Mouse (Mus musculus) CH12.LX (cell line): ENCODE results near the gene Bace1. TPM values are rescaled to one million over a fixed set of nuclear protein-coding genes. Genes with fewer than 3 reads are reported as not detected.

ENCODE experiments used
- DNase-seq: peaks from one replicate; pipeline ENCODE4 v3.0.0-alpha.2; 2013; ENCODE audit errors: extremely low read depth
- H3K27ac ChIP-seq: 2 replicates; pipeline ENCODE4 v1.5.1; 2012; ENCODE audit warnings: low read depth, mild to moderate bottlenecking, control low read depth, moderate library complexity; ENCODE audit not compliant: insufficient read depth
- H3K27me3 ChIP-seq: replicated peaks from 2 replicates; pipeline ENCODE3; 2012; ENCODE audit warnings: inconsistent platforms
- H3K36me3 ChIP-seq, 2 experiments: replicated peaks in 1 of 2; 2 replicates each; pipeline versions ENCODE3 to v1.6.1; 2012; ENCODE audit warnings: inconsistent platforms in 1 of 2, low read length in 1 of 2, mild to moderate bottlenecking in 1 of 2, mixed read lengths in 1 of 2, moderate library complexity in 1 of 2; ENCODE audit not compliant: control insufficient read depth in 1 of 2, insufficient read depth in 1 of 2
- H3K4me1 ChIP-seq, 2 experiments: 2 replicates each; pipeline ENCODE4 v1.6.1; 2012; ENCODE audit warnings: inconsistent platforms in 1 of 2, moderate library complexity in 1 of 2; ENCODE audit not compliant: insufficient read depth in 2 of 2, control insufficient read depth in 1 of 2
- H3K4me2 ChIP-seq: 2 replicates; pipeline ENCODE4 v1.6.1; 2012; ENCODE audit warnings: low read depth, mild to moderate bottlenecking, control low read depth; ENCODE audit not compliant: poor library complexity, insufficient read depth, severe bottlenecking
- H3K4me3 ChIP-seq, 3 experiments: fragments of 150-350 bp in 1 of 3; sonication (generic) in 1 of 3; replicated peaks in 1 of 3; 2 replicates each; pipeline versions ENCODE3 to v1.5.1; 2011 to 2012; ENCODE audit warnings: low read depth in 2 of 3, low read length in 2 of 3, mild to moderate bottlenecking in 2 of 3, moderate library complexity in 2 of 3, control low read depth in 1 of 3, improper control_type of control experiment in 1 of 3, inconsistent platforms in 1 of 3, mixed read lengths in 1 of 3; ENCODE audit not compliant: poor library complexity in 1 of 3
- H3K79me2 ChIP-seq: replicated peaks from 2 replicates; pipeline ENCODE4 v1.6.1; 2012; ENCODE audit warnings: mild to moderate bottlenecking, moderate library complexity; ENCODE audit not compliant: control insufficient read depth, poor library complexity, insufficient read depth, severe bottlenecking; ENCODE audit errors: extremely low read depth
- H3K9ac ChIP-seq: 2 replicates; pipeline ENCODE4 v1.6.1; 2012; ENCODE audit warnings: low read depth, mild to moderate bottlenecking, control low read depth, moderate library complexity; ENCODE audit not compliant: insufficient read depth
- H3K9me3 ChIP-seq: replicated peaks from 2 replicates; pipeline ENCODE3; 2012; ENCODE audit warnings: low read length, inconsistent platforms, mixed read lengths
- BHLHE40 ChIP-seq: IDR thresholded peaks from 2 replicates; pipeline ENCODE4 v1.6.1; 2011; ENCODE audit warnings: mild to moderate bottlenecking, low read depth, low read length, improper control_type of control experiment
- CHD1 ChIP-seq: IDR thresholded peaks from 2 replicates; pipeline ENCODE4 v1.6.1; 2012; ENCODE audit warnings: low read depth, low read length, improper control_type of control experiment, inconsistent platforms
- CHD2 ChIP-seq: IDR thresholded peaks from 2 replicates; pipeline ENCODE4 v1.6.1; 2011; ENCODE audit warnings: low read length, improper control_type of control experiment
- CTCF ChIP-seq, 2 experiments: IDR thresholded peaks in 1 of 2; conservative IDR thresholded peaks in 1 of 2; 2 replicates each; pipeline ENCODE4 v1.5.1; 2011 to 2012; ENCODE audit warnings: low read depth in 2 of 2, low read length in 2 of 2, improper control_type of control experiment in 1 of 2, inconsistent platforms in 1 of 2, mild to moderate bottlenecking in 1 of 2, moderate library complexity in 1 of 2
- ELF1 ChIP-seq: IDR thresholded peaks from 2 replicates; pipeline ENCODE4 v1.6.1; 2014; ENCODE audit warnings: low read depth, mild to moderate bottlenecking, inconsistent platforms, low read length, improper control_type of control experiment
- JUN ChIP-seq: IDR thresholded peaks from 2 replicates; pipeline ENCODE4 v1.6.1; 2011; ENCODE audit warnings: low read depth, mild to moderate bottlenecking, low read length, improper control_type of control experiment, moderate library complexity; ENCODE audit not compliant: insufficient read depth
- KAT2A ChIP-seq: IDR thresholded peaks from 2 replicates; pipeline ENCODE4 v1.6.1; 2012; ENCODE audit warnings: low read length, improper control_type of control experiment, inconsistent platforms; ENCODE audit not compliant: insufficient replicate concordance
- MAFK ChIP-seq: IDR thresholded peaks from 2 replicates; pipeline ENCODE4 v1.6.1; 2011; ENCODE audit warnings: low read length, improper control_type of control experiment; ENCODE audit not compliant: insufficient replicate concordance
- MAZ ChIP-seq: IDR thresholded peaks from 2 replicates; pipeline ENCODE4 v1.6.1; 2012; ENCODE audit warnings: low read depth, mild to moderate bottlenecking, inconsistent platforms, low read length, improper control_type of control experiment, moderate library complexity
- MEF2A ChIP-seq: IDR thresholded peaks from 2 replicates; pipeline ENCODE4 v1.6.1; 2014; ENCODE audit warnings: low read depth, mild to moderate bottlenecking, inconsistent platforms, low read length, improper control_type of control experiment, borderline replicate concordance
- MXI1 ChIP-seq: IDR thresholded peaks from 2 replicates; pipeline ENCODE4 v1.6.1; 2011; ENCODE audit warnings: mild to moderate bottlenecking, low read depth, low read length, improper control_type of control experiment
- NELFE ChIP-seq: IDR thresholded peaks from 2 replicates; pipeline ENCODE4 v1.6.1; 2011; ENCODE audit warnings: low read depth, low read length, improper control_type of control experiment
- NRF1 ChIP-seq: IDR thresholded peaks from 2 replicates; pipeline ENCODE4 v1.6.1; 2014; ENCODE audit warnings: low read depth, mild to moderate bottlenecking, inconsistent platforms, low read length, improper control_type of control experiment, moderate library complexity
- PAX5 ChIP-seq: IDR thresholded peaks from 2 replicates; pipeline ENCODE4 v1.6.1; 2012; ENCODE audit warnings: low read length, inconsistent platforms, mixed read lengths
- POLR2A ChIP-seq: IDR thresholded peaks from 2 replicates; pipeline ENCODE4 v1.6.1; 2011; ENCODE audit warnings: low read depth, mild to moderate bottlenecking, improper control_type of control experiment, low read length
- POLR2AphosphoS2 ChIP-seq: IDR thresholded peaks from 2 replicates; pipeline ENCODE4 v1.6.1; 2011; ENCODE audit warnings: low read depth, low read length, improper control_type of control experiment
- RAD21 ChIP-seq: IDR thresholded peaks from 2 replicates; pipeline ENCODE4 v1.6.1; 2011; ENCODE audit warnings: low read depth, mild to moderate bottlenecking, low read length, improper control_type of control experiment, moderate library complexity
- SIN3A ChIP-seq: IDR thresholded peaks from 2 replicates; pipeline ENCODE4 v1.6.1; 2012; ENCODE audit warnings: low read length, improper control_type of control experiment, inconsistent platforms
- SMC3 ChIP-seq: IDR thresholded peaks from 2 replicates; pipeline ENCODE4 v1.6.1; 2011; ENCODE audit warnings: low read depth, low read length, improper control_type of control experiment
- TCF12 ChIP-seq: IDR thresholded peaks from 2 replicates; pipeline ENCODE4 v1.6.1; 2014; ENCODE audit warnings: low read depth, mild to moderate bottlenecking, inconsistent platforms, low read length, improper control_type of control experiment
- USF1 ChIP-seq: IDR thresholded peaks from 2 replicates; pipeline ENCODE4 v1.6.1; 2014; ENCODE audit warnings: low read depth, mild to moderate bottlenecking, inconsistent platforms, low read length, improper control_type of control experiment
- USF2 ChIP-seq: conservative IDR thresholded peaks from 2 replicates; pipeline ENCODE4 v1.6.1; 2011; ENCODE audit warnings: low read depth, low read length, improper control_type of control experiment
- ZKSCAN1 ChIP-seq: IDR thresholded peaks from 2 replicates; pipeline ENCODE4 v1.6.1; 2012; ENCODE audit warnings: low read depth, inconsistent platforms, low read length, improper control_type of control experiment, borderline replicate concordance
- ZNF384 ChIP-seq: IDR thresholded peaks from 2 replicates; pipeline ENCODE4 v1.6.1; 2012; ENCODE audit warnings: low read depth, low read length, improper control_type of control experiment, inconsistent platforms
- dilution Hi-C: fragments of 300-500 bp; cut with MboI; formaldehyde crosslinking; loops from 2 replicates; pipeline ENCODE4 v1.14.3; 2020; ENCODE audit warnings: low sequenced_read_pairs; ENCODE audit not compliant: extremely low pct_unique_long_range_greater_than_20kb, extremely low pct_ligation_motif_present
- in situ Hi-C: fragments of 300-500 bp; cut with MboI; formaldehyde crosslinking; loops from 3 replicates; pipeline ENCODE4 v1.14.3; 2019; ENCODE audit warnings: low sequenced_read_pairs, low pct_ligation_motif_present, low pct_unique_long_range_greater_than_20kb, mixed read lengths
- polyA plus RNA-seq: library from polyadenylated mRNA; unstranded; fragments of >175 nt; gene quantifications from 2 replicates; pipeline ENCODE4 v1.2.1, GENCODE M21; 2012; ENCODE audit warnings: low read depth; ENCODE audit not compliant: insufficient read length
- total RNA-seq, 2 experiments: library from RNA; depleted of rRNA; stranded (reverse); fragments of 300-350 nt in 1 of 2; fragments of >200 nt in 1 of 2; gene quantifications; 2 replicates each; pipeline ENCODE4 v1.2.3; 2012 to 2014

The Bace1 gene
- total and polyA plus RNA-seq, 3 experiments = 0.30 to 1.5 TPM; not detected in 1

- in situ Hi-C loops = no loop called here
- H3K36me3 ChIP-seq = peaks cover 58 to 84% of the 10 kb centered on the region in 2 experiments
These were observed 73.3 kb downstream of the Bace1 start for GRCm38 (mm10) chr9:45911673-45912072.

More at GRCm38 (mm10) chr9:45911673-45912072, 73.3 kb downstream of the Bace1 start:
- Histone ChIP-seq H3K4me3 (no peak overlapping the region), H3K4me2 (no peak overlapping the region), H3K27ac (no peak overlapping the region), H3K27me3 (no peaks in the 10 kb centered on the region), H3K9ac (no peak overlapping the region), H3K4me1 (peaks cover 0 to 17% of the 10 kb centered on the region in 2 experiments; a peak in 2 of 4 replicates), H3K79me2 (peaks cover 12% of the 10 kb centered on the region), H3K9me3 (no peaks in the 10 kb centered on the region)
- DNase-seq = peak; percentile 33
- TF ChIP-seq PAX5 (no peak), TCF12 (no peak), JUN (no peak), MXI1 (no peak), NELFE (no peak), CHD1 (no peak), SIN3A (no peak), MAZ (no peak), MEF2A (no peak), CHD2 (no peak), ZKSCAN1 (no peak), MAFK (no peak), ZNF384 (no peak), POLR2A (no peak), CTCF (conservative IDR thresholded peaks at IDR 0.05 in 1 of 2, IDR thresholded peaks at IDR 0.05 in 1 of 2; ENCODE audit: low read depth in 2 of 2, low read length in 2 of 2) (peak; percentile 20 to 69; a peak in 3 of 4 replicates), KAT2A (no peak), NRF1 (no peak), POLR2AphosphoS2 (no peak), SMC3 (peak; percentile 42), USF1 (no peak), BHLHE40 (no peak), ELF1 (no peak), RAD21 (peak; percentile 61), USF2 (no peak)
- dilution Hi-C loops = no loop called here

Other genes with a start within 250 kb of the Bace1 start
- 18.1 and 22.7 TPM in 2 replicates for gene Cep164, start 9.9 kb upstream of the Bace1 start, total RNA-seq (2012; rRNA removed)
- 14.2 and 14.8 TPM in 2 replicates for gene Cep164, start 9.9 kb upstream of the Bace1 start, total RNA-seq (2014; rRNA removed)
- gene Cep164, start 9.9 kb upstream of the Bace1 start, polyA plus RNA-seq = 21.7 and 22.6 TPM in 2 replicates
- 18.5 and 21.2 TPM in 2 replicates for gene Pcsk7, start 67.9 kb downstream of the Bace1 start, total RNA-seq (2012; rRNA removed)
- gene Pcsk7, start 67.9 kb downstream of the Bace1 start, total RNA-seq (2014; rRNA removed) = 16.5 and 20.9 TPM in 2 replicates
- gene Pcsk7, start 67.9 kb downstream of the Bace1 start, polyA plus RNA-seq = 15.5 and 17.9 TPM in 2 replicates
- 9.4 and 9.7 TPM in 2 replicates for gene Rnf214, start 68.3 kb downstream of the Bace1 start, total RNA-seq (2012; rRNA removed)
- gene Rnf214, start 68.3 kb downstream of the Bace1 start, total RNA-seq (2014; rRNA removed) = 4.4 and 5.3 TPM in 2 replicates
- 16.1 and 19.4 TPM in 2 replicates for gene Rnf214, start 68.3 kb downstream of the Bace1 start, polyA plus RNA-seq
- gene Tagln, start 97.5 kb downstream of the Bace1 start, total RNA-seq (2012; rRNA removed) = 0.46 and 0.59 TPM in 2 replicates
- gene Tagln, start 97.5 kb downstream of the Bace1 start, total RNA-seq (2014; rRNA removed) = 0.28 TPM in 1 of 2 replicates, not detected in the other
- gene Tagln, start 97.5 kb downstream of the Bace1 start, polyA plus RNA-seq = 1.6 and 2.3 TPM in 2 replicates
- 41.0 and 47.8 TPM in 2 replicates for gene Sidt2, start 116.7 kb downstream of the Bace1 start, total RNA-seq (2012; rRNA removed)
- gene Sidt2, start 116.7 kb downstream of the Bace1 start, total RNA-seq (2014; rRNA removed) = 36.4 and 38.9 TPM in 2 replicates
- gene Sidt2, start 116.7 kb downstream of the Bace1 start, polyA plus RNA-seq = 110 and 143 TPM in 2 replicates
- gene Pafah1b2, start 174.1 kb downstream of the Bace1 start, total RNA-seq (2012; rRNA removed) = 94.8 and 117 TPM in 2 replicates
- gene Pafah1b2, start 174.1 kb downstream of the Bace1 start, total RNA-seq (2014; rRNA removed) = 109 and 125 TPM in 2 replicates
- gene Pafah1b2, start 174.1 kb downstream of the Bace1 start, polyA plus RNA-seq = 122 and 130 TPM in 2 replicates
- 17.4 and 21.4 TPM in 2 replicates for gene Sik3, start 174.2 kb downstream of the Bace1 start, total RNA-seq (2012; rRNA removed)
- gene Sik3, start 174.2 kb downstream of the Bace1 start, total RNA-seq (2014; rRNA removed) = 13.6 and 14.9 TPM in 2 replicates
- gene Sik3, start 174.2 kb downstream of the Bace1 start, polyA plus RNA-seq = 28.0 and 29.8 TPM in 2 replicates